Mouse (Mus musculus): ENCODE measurements around the gene Mrgprf. TPM values are rescaled to one million over a fixed set of nuclear protein-coding genes. Genes with fewer than 3 reads are reported as not detected.

Gene Mrgprf
- total RNA-seq, 1 experiment, result 0.49 TPM

DNA sequence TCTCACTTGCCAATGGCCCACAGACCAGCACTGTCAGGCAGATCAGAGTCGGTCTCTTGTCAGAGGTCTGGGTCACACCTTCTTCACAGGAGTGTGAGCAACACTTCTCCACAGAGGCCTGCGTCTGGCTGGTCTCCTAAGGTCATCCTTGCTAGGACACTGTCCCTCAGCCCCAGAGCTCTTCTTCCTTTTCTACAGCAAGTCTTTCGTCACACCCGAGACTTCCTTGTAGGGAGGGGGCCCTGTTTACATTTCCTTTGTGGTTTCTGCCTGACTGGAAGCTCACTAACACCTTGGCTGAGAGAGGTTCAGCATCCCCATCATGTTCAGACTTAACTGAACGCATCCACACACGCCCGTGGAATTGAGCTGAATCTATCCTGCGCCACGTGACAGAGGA is 36.4 kb upstream of the Mrgprf start:
- H3K36me3 ChIP-seq (ENCODE audit: control insufficient read depth, insufficient read depth, low read length, poor library complexity, severe bottlenecking), result peaks cover 11% of the 10 kb centered on the region
- H3K9ac ChIP-seq (ENCODE audit: insufficient read depth, low read depth, low read length, poor library complexity, severe bottlenecking), result no peak overlapping the region
- no peak for DNase-seq (ENCODE audit: low read depth, low spot score)
- H3K9me3 ChIP-seq (ENCODE audit: control insufficient read depth, insufficient read depth, low read depth, low read length), result no peaks in the 10 kb centered on the region
- no peak overlapping the region for H3K4me3 ChIP-seq (ENCODE audit: insufficient read depth in 1 of 2, low read depth in 1 of 2, low read length in 2 of 2, poor library complexity in 1 of 2, severe bottlenecking in 1 of 2)
- TF ChIP-seq CHD2 (IDR thresholded peaks at IDR 0.05; ENCODE audit: low read depth, low read length), result no peak
- no peaks in the 10 kb centered on the region for H3K4me1 ChIP-seq (ENCODE audit: control insufficient read depth in 2 of 2, insufficient read depth in 2 of 2, low read length in 2 of 2, poor library complexity in 1 of 2)
- no peak overlapping the region for H3K27ac ChIP-seq (ENCODE audit: insufficient read depth, low read depth, low read length, poor library complexity, severe bottlenecking)
- in situ Hi-C loops (cut with MboI; ENCODE audit: low sequenced_read_pairs in 2 of 2, unreplicated experiment in 2 of 2), result no loop called here

DNA sequence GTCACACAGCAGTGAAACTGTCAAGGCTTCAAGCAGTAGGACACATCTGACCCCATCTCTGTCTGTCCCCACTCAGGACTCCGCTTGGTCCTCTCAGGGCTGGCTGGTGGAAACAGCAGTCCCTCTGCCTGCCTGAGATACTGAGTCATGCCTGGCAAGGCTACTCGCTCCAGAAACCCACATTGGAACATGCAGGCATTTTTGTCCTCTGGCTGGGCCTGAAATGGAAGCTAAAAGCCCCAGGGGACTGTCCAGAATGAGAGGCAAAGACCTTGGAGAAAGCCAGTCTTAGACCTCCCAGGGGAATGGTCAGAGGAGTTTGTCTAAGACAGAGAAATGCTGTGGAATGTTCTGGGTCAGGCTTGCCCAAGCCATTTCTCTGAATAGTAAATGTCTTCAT is 34.6 kb upstream of the Mrgprf start:
- H3K4me1 ChIP-seq (ENCODE audit: control insufficient read depth in 2 of 2, insufficient read depth in 2 of 2, low read length in 2 of 2, poor library complexity in 1 of 2), result no peaks in the 10 kb centered on the region
- H3K9me3 ChIP-seq (ENCODE audit: control insufficient read depth, insufficient read depth, low read depth, low read length), result no peaks in the 10 kb centered on the region
- in situ Hi-C loops (cut with MboI; ENCODE audit: low sequenced_read_pairs in 2 of 2, unreplicated experiment in 2 of 2), result no loop called here
- no peak overlapping the region for H3K9ac ChIP-seq (ENCODE audit: insufficient read depth, low read depth, low read length, poor library complexity, severe bottlenecking)
- no peak for TF ChIP-seq CHD2 (IDR thresholded peaks at IDR 0.05; ENCODE audit: low read depth, low read length)
- TF ChIP-seq ZC3H11A (IDR thresholded peaks at IDR 0.05; ENCODE audit: borderline replicate concordance, low read depth, low read length), result no peak
- TF ChIP-seq MAFK (IDR thresholded peaks at IDR 0.05; ENCODE audit: insufficient read depth, low read depth, low read length), result no peak
- TF ChIP-seq ZNF384 (IDR thresholded peaks at IDR 0.05; ENCODE audit: low read depth, low read length), result no peak
- no peak for TF ChIP-seq HCFC1 (IDR thresholded peaks at IDR 0.05; ENCODE audit: borderline replicate concordance, insufficient read depth, low read length)
- peaks cover 15% of the 10 kb centered on the region for H3K36me3 ChIP-seq (ENCODE audit: control insufficient read depth, insufficient read depth, low read length, poor library complexity, severe bottlenecking)
- no peak overlapping the region for H3K27ac ChIP-seq (ENCODE audit: insufficient read depth, low read depth, low read length, poor library complexity, severe bottlenecking)
- H3K4me3 ChIP-seq (ENCODE audit: insufficient read depth in 1 of 2, low read depth in 1 of 2, low read length in 2 of 2, poor library complexity in 1 of 2, severe bottlenecking in 1 of 2), result no peak overlapping the region
- no peak for DNase-seq (ENCODE audit: low read depth, low spot score)

- Histone ChIP-seq H3K9me3 (ENCODE audit: control insufficient read depth, insufficient read depth, low read depth, low read length) (no peaks in the 10 kb centered on the region), H3K27ac (ENCODE audit: insufficient read depth, low read depth, low read length, poor library complexity, severe bottlenecking) (no peak overlapping the region), H3K4me3 (ENCODE audit: insufficient read depth in 1 of 2, low read depth in 1 of 2, low read length in 2 of 2, poor library complexity in 1 of 2, severe bottlenecking in 1 of 2) (no peak overlapping the region), H3K9ac (ENCODE audit: insufficient read depth, low read depth, low read length, poor library complexity, severe bottlenecking) (no peak overlapping the region), H3K36me3 (ENCODE audit: control insufficient read depth, insufficient read depth, low read length, poor library complexity, severe bottlenecking) (peaks cover 28% of the 10 kb centered on the region), H3K4me1 (ENCODE audit: control insufficient read depth in 2 of 2, insufficient read depth in 2 of 2, low read length in 2 of 2, poor library complexity in 1 of 2) (no peaks in the 10 kb centered on the region)
- no peak for DNase-seq (ENCODE audit: low read depth, low spot score)
- in situ Hi-C loops (cut with MboI; ENCODE audit: low sequenced_read_pairs in 2 of 2, unreplicated experiment in 2 of 2), result no loop called here
- TF ChIP-seq CHD2 (IDR thresholded peaks at IDR 0.05; ENCODE audit: low read depth, low read length) (no peak), ZC3H11A (IDR thresholded peaks at IDR 0.05; ENCODE audit: borderline replicate concordance, low read depth, low read length) (no peak), ZNF384 (IDR thresholded peaks at IDR 0.05; ENCODE audit: low read depth, low read length) (no peak), HCFC1 (IDR thresholded peaks at IDR 0.05; ENCODE audit: borderline replicate concordance, insufficient read depth, low read length) (no peak), MAFK (IDR thresholded peaks at IDR 0.05; ENCODE audit: insufficient read depth, low read depth, low read length) (no peak)
Observed at GRCm38 (mm10) chr7:145268890-145269289, 31.7 kb upstream of the Mrgprf start.

DNA sequence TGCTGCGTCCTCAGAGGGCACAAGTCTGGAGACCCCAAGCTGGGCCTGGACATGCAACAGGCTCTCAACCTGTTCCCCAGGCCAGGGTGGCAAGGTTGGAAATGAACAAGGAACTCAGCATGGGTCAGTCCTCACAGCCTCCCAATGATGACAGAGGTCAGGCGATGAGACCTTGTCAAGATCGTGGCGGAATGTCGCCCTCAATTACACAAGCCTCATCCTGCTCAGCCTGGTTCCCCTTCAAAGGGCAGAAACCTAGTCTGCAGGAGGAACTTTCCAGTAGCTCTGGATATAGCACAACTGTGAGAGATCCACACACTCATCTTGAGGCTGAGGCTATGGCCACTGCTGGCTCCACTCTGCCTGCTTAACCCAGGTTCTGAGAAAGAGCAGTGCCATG is 29.7 kb upstream of the Mrgprf start:
- H3K36me3 ChIP-seq (ENCODE audit: control insufficient read depth, insufficient read depth, low read length, poor library complexity, severe bottlenecking), result peaks cover 28% of the 10 kb centered on the region

DNA sequence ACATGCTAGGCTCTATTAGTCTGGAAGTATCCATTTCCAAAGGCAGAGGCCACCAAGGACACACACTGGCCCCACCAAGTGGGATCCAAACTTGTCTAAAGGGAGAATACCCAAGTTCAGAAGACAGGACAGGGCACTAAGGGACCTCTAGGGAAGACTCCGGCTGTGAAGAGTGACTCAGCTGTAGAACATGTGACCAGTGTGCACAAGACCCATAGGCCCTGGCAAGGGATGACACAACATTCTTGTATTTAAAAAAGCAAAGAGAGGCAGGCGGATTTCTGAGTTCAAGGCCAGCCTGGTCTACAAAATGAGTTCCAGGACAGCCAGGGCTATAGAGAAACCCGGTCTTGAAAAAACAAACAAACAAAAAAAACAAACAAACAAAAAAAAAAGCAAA is 25.1 kb upstream of the Mrgprf start:
- Histone ChIP-seq H3K9me3 (ENCODE audit: control insufficient read depth, insufficient read depth, low read depth, low read length) (no peaks in the 10 kb centered on the region), H3K4me3 (ENCODE audit: insufficient read depth in 1 of 2, low read depth in 1 of 2, low read length in 2 of 2, poor library complexity in 1 of 2, severe bottlenecking in 1 of 2) (no peak overlapping the region), H3K9ac (ENCODE audit: insufficient read depth, low read depth, low read length, poor library complexity, severe bottlenecking) (no peak overlapping the region), H3K4me1 (ENCODE audit: control insufficient read depth in 2 of 2, insufficient read depth in 2 of 2, low read length in 2 of 2, poor library complexity in 1 of 2) (no peaks in the 10 kb centered on the region), H3K27ac (ENCODE audit: insufficient read depth, low read depth, low read length, poor library complexity, severe bottlenecking) (no peak overlapping the region), H3K36me3 (ENCODE audit: control insufficient read depth, insufficient read depth, low read length, poor library complexity, severe bottlenecking) (peaks cover 44% of the 10 kb centered on the region)
- no peak for DNase-seq (ENCODE audit: low read depth, low spot score)
- TF ChIP-seq CHD2 (IDR thresholded peaks at IDR 0.05; ENCODE audit: low read depth, low read length), result no peak
- TF ChIP-seq ZC3H11A (IDR thresholded peaks at IDR 0.05; ENCODE audit: borderline replicate concordance, low read depth, low read length), result no peak
- TF ChIP-seq HCFC1 (IDR thresholded peaks at IDR 0.05; ENCODE audit: borderline replicate concordance, insufficient read depth, low read length), result no peak
- no peak for TF ChIP-seq ZNF384 (IDR thresholded peaks at IDR 0.05; ENCODE audit: low read depth, low read length)
- TF ChIP-seq MAFK (IDR thresholded peaks at IDR 0.05; ENCODE audit: insufficient read depth, low read depth, low read length), result no peak
- in situ Hi-C loops (cut with MboI; ENCODE audit: low sequenced_read_pairs in 2 of 2, unreplicated experiment in 2 of 2), result no loop called here

More for the DNA sequence above, 29.7 kb upstream of the Mrgprf start:
- no peak for TF ChIP-seq ZNF384 (IDR thresholded peaks at IDR 0.05; ENCODE audit: low read depth, low read length)
- no peak for TF ChIP-seq ZC3H11A (IDR thresholded peaks at IDR 0.05; ENCODE audit: borderline replicate concordance, low read depth, low read length)
- no peak for TF ChIP-seq MAFK (IDR thresholded peaks at IDR 0.05; ENCODE audit: insufficient read depth, low read depth, low read length)
- no peak for TF ChIP-seq HCFC1 (IDR thresholded peaks at IDR 0.05; ENCODE audit: borderline replicate concordance, insufficient read depth, low read length)
- no peak for TF ChIP-seq CHD2 (IDR thresholded peaks at IDR 0.05; ENCODE audit: low read depth, low read length)
- H3K27ac ChIP-seq (ENCODE audit: insufficient read depth, low read depth, low read length, poor library complexity, severe bottlenecking), result no peak overlapping the region
- H3K9ac ChIP-seq (ENCODE audit: insufficient read depth, low read depth, low read length, poor library complexity, severe bottlenecking), result no peak overlapping the region
- H3K9me3 ChIP-seq (ENCODE audit: control insufficient read depth, insufficient read depth, low read depth, low read length), result no peaks in the 10 kb centered on the region
- H3K4me3 ChIP-seq (ENCODE audit: insufficient read depth in 1 of 2, low read depth in 1 of 2, low read length in 2 of 2, poor library complexity in 1 of 2, severe bottlenecking in 1 of 2), result no peak overlapping the region
- H3K4me1 ChIP-seq (ENCODE audit: control insufficient read depth in 2 of 2, insufficient read depth in 2 of 2, low read length in 2 of 2, poor library complexity in 1 of 2), result no peaks in the 10 kb centered on the region
- in situ Hi-C loops (cut with MboI; ENCODE audit: low sequenced_read_pairs in 2 of 2, unreplicated experiment in 2 of 2), result no loop called here
- no peak for DNase-seq (ENCODE audit: low read depth, low spot score)
